19 mouse cellular contexts compared by ENCODE assay signal in genomic region chrX:132646956-132647355, GRCm38 (mm10).
A peak's percentile ranks its signal among the peaks of the same experiment; 100 is the strongest.
DNase-seq lines count a peak whose midpoint lies in the region; ATAC-seq and TF ChIP-seq lines count a peak whose summit lies in the region.
"Had no signal": no experiment of that assay in that cellular context is flagged by ENCODE, and none has a peak within 500 bp of the region (broad histone marks: within the 10 kb centered on the region; RNA-seq: fewer than 3 reads in every experiment).

No protein-coding gene starts in this region.

- H3K9me3 ChIP-seq in hindbrain, embryonic 16.5 days (ENCODE audit: control insufficient read depth, low read length) = no peaks in the 10 kb centered on the region
- H3K9me3 ChIP-seq: embryonic facial prominence, embryonic 10.5 days; forebrain, embryonic 13.5 days; heart, embryonic 12.5 days; hindbrain, embryonic 13.5 days; liver, embryonic 12.5 days; megakaryocyte, embryonic 14.5 days had no signal

- H3K27me3 ChIP-seq in cerebellum, adult 2 months (ENCODE audit: control insufficient read depth, insufficient read depth, low read length) = no peaks in the 10 kb centered on the region
- no peaks in the 10 kb centered on the region for H3K27me3 ChIP-seq in hindbrain, embryonic 16.5 days (replicated peaks; ENCODE audit: control insufficient read depth, insufficient read depth, low read length)
- H3K27me3 ChIP-seq: forebrain, embryonic 13.5 days; heart, embryonic 12.5 days; hindbrain, embryonic 13.5 days; liver, embryonic 12.5 days; megakaryocyte, embryonic 14.5 days had no signal

- H3K4me3 ChIP-seq in cerebellum, adult 2 months (replicated peaks; ENCODE audit: insufficient read depth, low read depth, low read length) = no peak overlapping the region
- H3K4me3 ChIP-seq in hindbrain, embryonic 16.5 days (ENCODE audit: low read length) = no peak overlapping the region
- H3K4me3 ChIP-seq: embryonic facial prominence, embryonic 10.5 days; forebrain, embryonic 13.5 days; gastrocnemius, adult 2 months; heart, embryonic 12.5 days; hindbrain, embryonic 13.5 days; liver, embryonic 12.5 days; megakaryocyte, embryonic 14.5 days had no signal

- no peak for TF ChIP-seq CTCF in cerebellum, adult 2 months (IDR thresholded peaks at IDR 0.05; ENCODE audit: borderline replicate concordance, insufficient read depth, low read depth, low read length)

- no peak overlapping the region for H3K27ac ChIP-seq in cerebellum, adult 2 months (ENCODE audit: insufficient read depth, low read length)
- H3K27ac ChIP-seq in hindbrain, embryonic 16.5 days (ENCODE audit: low read depth, low read length) = no peak overlapping the region
- H3K27ac ChIP-seq: embryonic facial prominence, embryonic 10.5 days; forebrain, embryonic 13.5 days; gastrocnemius, adult 2 months; hindbrain, embryonic 13.5 days; liver, embryonic 12.5 days had no signal

- ATAC-seq in hindbrain, embryonic 16.5 days = no peak
- ATAC-seq: forebrain, embryonic 13.5 days; liver, embryonic 12.5 days had no signal

- no peak for TF ChIP-seq POLR2A in cerebellum, adult 2 months (IDR thresholded peaks at IDR 0.05; ENCODE audit: borderline replicate concordance, insufficient read depth, low read length)

- H3K36me3 ChIP-seq in hindbrain, embryonic 16.5 days (ENCODE audit: control insufficient read depth, insufficient read depth, low read length) = no peaks in the 10 kb centered on the region
- H3K36me3 ChIP-seq: embryonic facial prominence, embryonic 10.5 days; heart, embryonic 12.5 days; hindbrain, embryonic 13.5 days; liver, embryonic 12.5 days had no signal

- no peak overlapping the region for H3K4me2 ChIP-seq in hindbrain, embryonic 16.5 days (ENCODE audit: low read length)
- H3K4me2 ChIP-seq: forebrain, embryonic 13.5 days; heart, embryonic 12.5 days; hindbrain, embryonic 13.5 days; liver, embryonic 12.5 days had no signal

- H3K4me1 ChIP-seq in cerebellum, adult 2 months (ENCODE audit: control insufficient read depth, insufficient read depth, low read length) = no peaks in the 10 kb centered on the region
- no peaks in the 10 kb centered on the region for H3K4me1 ChIP-seq in hindbrain, embryonic 16.5 days (ENCODE audit: control insufficient read depth, insufficient read depth, low read depth, low read length)
- H3K4me1 ChIP-seq: embryonic facial prominence, embryonic 10.5 days; forebrain, embryonic 13.5 days; heart, embryonic 12.5 days; hindbrain, embryonic 13.5 days; liver, embryonic 12.5 days; megakaryocyte, embryonic 14.5 days had no signal

- peak; percentile 38 to 73 for DNase-seq in layer of hippocampus, adult 18-20 months (ENCODE audit: low spot score in 2 of 2)
- no peak for DNase-seq in layer of hippocampus, adult 9-10 months (ENCODE audit: low spot score)
- peak; percentile 84 for DNase-seq in layer of hippocampus, adult 9-11 months
- peak; percentile 5 to 49 for DNase-seq in left cerebral cortex, adult 9 months (ENCODE audit: low spot score in 2 of 2)
- peak; percentile 52 for DNase-seq in telencephalon, adult 2 months (ENCODE audit: low read depth, low spot score)
- no peak for DNase-seq in cerebellum, adult 2 months
- DNase-seq: cerebellum, adult 8-10 months; gastrocnemius, adult 2 months; heart, postnatal 14 days; kidney, adult 9 months; kidney, postnatal 4 days; lung, adult 2 months had no signal

- H3K9ac ChIP-seq in hindbrain, embryonic 16.5 days (ENCODE audit: low read depth, low read length) = no peak overlapping the region
- H3K9ac ChIP-seq: forebrain, embryonic 13.5 days; heart, embryonic 12.5 days; hindbrain, embryonic 13.5 days; liver, embryonic 12.5 days had no signal

Comparison
In these comparisons a context has a peak if more than half of its experiments do, and no peak if none do; other contexts are left out.
1. DNase-seq: peak in layer of hippocampus, adult 18-20 months (2 of 2), layer of hippocampus, adult 9-11 months (single experiment), left cerebral cortex, adult 9 months (2 of 2) and telencephalon, adult 2 months (single experiment); none in layer of hippocampus, adult 9-10 months (single experiment) and cerebellum, adult 2 months (0 of 2).